ENCODE assay signal across 8 mouse cellular contexts in genomic region chr19:53310771-53311523, GRCm38 (mm10). TPM values are rescaled to one million over a fixed set of nuclear protein-coding genes. Genes with fewer than 3 reads are reported as not detected.
A peak's percentile ranks its signal among the peaks of the same experiment; 100 is the strongest.
DNase-seq lines count a peak whose midpoint lies in the region; ATAC-seq and TF ChIP-seq lines count a peak whose summit lies in the region.

No protein-coding gene starts in this region.

- DNase-seq in lung, adult 2 months: peak; percentile 47
- no peak for DNase-seq in lung, postnatal 36 days
- peak; percentile 69 to 70 for DNase-seq in cerebellum, postnatal 14 days
- peak; percentile 48 for DNase-seq in gastrocnemius, postnatal 25 days
- DNase-seq in lung, postnatal 0 days (ENCODE audit: low spot score): peak; percentile 71
- peak; percentile 40 to 47 for DNase-seq in right cerebral cortex, adult 2 months (ENCODE audit: low spot score in 2 of 2)
- no peak for DNase-seq in frontal cortex, postnatal 25 days (ENCODE audit: low spot score in 2 of 2)

- H3K9ac ChIP-seq in kidney, embryonic 15.5 days: peak overlapping the region; percentile 87
- peak overlapping the region; percentile 77 for H3K9ac ChIP-seq in lung, postnatal 0 days (replicated peaks; ENCODE audit: low read depth)

- peak overlapping the region; percentile 98 for H3K4me3 ChIP-seq in lung, adult 2 months (replicated peaks; ENCODE audit: extremely low read depth, low read depth, low read length)
- H3K4me3 ChIP-seq in kidney, embryonic 15.5 days (replicated peaks): peak overlapping the region; percentile 91
- H3K4me3 ChIP-seq in lung, postnatal 0 days (ENCODE audit: low read depth, low read length): peak overlapping the region; percentile 86

- no peak for TF ChIP-seq EP300 in lung, postnatal 0 days (IDR thresholded peaks at IDR 0.05)

- under 1% methylated on average over 47 of the region's 48 CpGs for whole genome bisulfite sequencing in lung, adult 2 months
- under 1% methylated on average over 42 of the region's 48 CpGs for WGBS in kidney, embryonic 15.5 days
- WGBS in lung, postnatal 0 days: 1% methylated on average over 33 of the region's 48 CpGs

- peak; percentile 18; the same call in 1 of the 2 replicates for TF ChIP-seq POLR2A in lung, adult 2 months (IDR thresholded peaks at IDR 0.05; ENCODE audit: borderline replicate concordance, extremely low read depth, low read depth, low read length)

- peak overlapping the region; percentile 93 for H3K27ac ChIP-seq in kidney, embryonic 15.5 days
- peak overlapping the region; percentile 99 for H3K27ac ChIP-seq in lung, postnatal 0 days (ENCODE audit: low read length)

- peak overlapping the region; percentile 97 for H3K4me2 ChIP-seq in kidney, embryonic 15.5 days
- peak overlapping the region; percentile 95 for H3K4me2 ChIP-seq in lung, postnatal 0 days (replicated peaks; ENCODE audit: low read depth, low read length)

- ATAC-seq in kidney, embryonic 15.5 days (replicated peaks; ENCODE audit: low FRiP score): no peak
- no peak for ATAC-seq in lung, postnatal 0 days

- no peaks in the 10 kb centered on the region for H3K27me3 ChIP-seq in kidney, embryonic 15.5 days
- no peaks in the 10 kb centered on the region for H3K27me3 ChIP-seq in lung, postnatal 0 days (replicated peaks; ENCODE audit: insufficient read depth, low read length)

- H3K4me1 ChIP-seq in lung, adult 2 months (ENCODE audit: control insufficient read depth, insufficient read depth, low read length): peaks cover 5% of the 10 kb centered on the region; the same call in 1 of the 2 replicates
- H3K4me1 ChIP-seq in kidney, embryonic 15.5 days: peaks cover 23% of the 10 kb centered on the region
- H3K4me1 ChIP-seq in lung, postnatal 0 days (ENCODE audit: insufficient read depth, low read depth, low read length): peaks cover 11% of the 10 kb centered on the region

- TF ChIP-seq CTCF in lung, adult 2 months (IDR thresholded peaks at IDR 0.05; ENCODE audit: insufficient read depth, low read length): no peak
- no peak for TF ChIP-seq CTCF in lung, postnatal 0 days (IDR thresholded peaks at IDR 0.05)

- no peaks in the 10 kb centered on the region for H3K36me3 ChIP-seq in kidney, embryonic 15.5 days
- H3K36me3 ChIP-seq in lung, postnatal 0 days (ENCODE audit: insufficient read depth, low read length): no peaks in the 10 kb centered on the region

- H3K9me3 ChIP-seq in kidney, embryonic 15.5 days (replicated peaks): no peaks in the 10 kb centered on the region
- no peaks in the 10 kb centered on the region for H3K9me3 ChIP-seq in lung, postnatal 0 days (ENCODE audit: low read length)

RNA-seq across cellular contexts. Expression of gene Mxi1, which starts 0.6 kb away (rescaled TPM):
- polyA plus RNA-seq in lung, adult 2 months (2012; rRNA removed): 17.0 and 21.5 TPM in 2 replicates
- total RNA-seq in gastrocnemius, postnatal 25 days (2021): 10 to 100 TPM; 37.8 to 39.1 TPM
- 37.3 and 40.2 TPM in 2 replicates for polyA plus RNA-seq in kidney, embryonic 15.5 days (2015; fragmentation: Nextera tagmentation; extraction: Ambion mirVana)
- 40.4 and 43.0 TPM in 2 replicates for polyA plus RNA-seq in lung, postnatal 0 days (2015; fragmentation: Nextera tagmentation; extraction: Ambion mirVana)

Comparison
In these comparisons a context has a peak if more than half of its experiments do, and no peak if none do; other contexts are left out.
1. DNase-seq: peak in lung, adult 2 months (single experiment), cerebellum, postnatal 14 days (2 of 2), gastrocnemius, postnatal 25 days (single experiment), lung, postnatal 0 days (single experiment) and right cerebral cortex, adult 2 months (2 of 2); none in lung, postnatal 36 days (single experiment) and frontal cortex, postnatal 25 days (0 of 2).
2. Peak in every context shown above with its lines, with median percentiles within 50 percentile points of each other: H3K4me3 ChIP-seq.